Mouse (Mus musculus) intestine, embryonic 15.5 days (tissue): ENCODE data around the gene 3110070M22Rik. TPM values are rescaled to one million over a fixed set of nuclear protein-coding genes. Genes with fewer than 3 reads are reported as not detected.
"Not testable (repeated sequence)": the region's sequence is repeated elsewhere in the genome, so short reads cannot be mapped to it uniquely, and the experiment has no call there.

ENCODE experiments used
- ATAC-seq: fragments of 200-750 bp; cut with Nextera tagmentation; 2 replicates; pipeline ENCODE4 v1.8.0; 2017; ENCODE audit warnings: moderate TSS enrichment, moderate library complexity
- H3K27ac ChIP-seq: fragments of 300-500 bp; sonication (generic); 2 replicates; pipeline ENCODE4 v1.5.1; 2015; ENCODE audit warnings: mild to moderate bottlenecking, inconsistent platforms
- H3K27me3 ChIP-seq: fragments of 300-500 bp; sonication (generic); replicated peaks from 2 replicates; pipeline ENCODE4 v1.6.1; 2015; ENCODE audit warnings: inconsistent platforms
- H3K36me3 ChIP-seq: fragments of 300-500 bp; sonication (generic); 2 replicates; pipeline ENCODE4 v1.6.1; 2015; ENCODE audit warnings: inconsistent platforms
- H3K4me1 ChIP-seq: fragments of 300-500 bp; sonication (generic); replicated peaks from 2 replicates; pipeline ENCODE4 v1.6.1; 2015; ENCODE audit warnings: inconsistent platforms
- H3K4me2 ChIP-seq: fragments of 300-500 bp; sonication (generic); replicated peaks from 2 replicates; pipeline ENCODE4 v1.6.1; 2015; ENCODE audit warnings: mild to moderate bottlenecking, inconsistent platforms
- H3K4me3 ChIP-seq: fragments of 300-500 bp; sonication (generic); replicated peaks from 2 replicates; pipeline ENCODE4 v1.5.1; 2015; ENCODE audit warnings: inconsistent platforms
- H3K9ac ChIP-seq: fragments of 300-500 bp; sonication (generic); 2 replicates; pipeline ENCODE4 v1.6.1; 2015; ENCODE audit warnings: inconsistent platforms
- H3K9me3 ChIP-seq: fragments of 300-500 bp; sonication (generic); 2 replicates; pipeline ENCODE4 v1.6.1; 2016; ENCODE audit warnings: inconsistent platforms
- WGBS: fragments of 180-500 bp; shearing (Covaris S2); methylation state at CpG from one replicate; pipeline ENCODE4 v1.1.7; 2015; 5-methylcytosine and 5-hydroxymethylcytosine counted together
- polyA plus RNA-seq: library from polyadenylated mRNA; unstranded; fragments of >200 nt; fragmentation: Nextera tagmentation; extraction: Ambion mirVana; gene quantifications from 2 replicates; pipeline ENCODE4 v1.2.1, GENCODE M21; 2015

Gene 3110070M22Rik
- polyA plus RNA-seq: 1.3 and 1.7 TPM in 2 replicates

GRCm38 (mm10) chr13:119487880-119488580, at the start of gene 3110070M22Rik, which contains the start of gene Tmem267:
Gene 3110070M22Rik (minus strand): TSS chr13:119488383.
Gene Tmem267 (plus strand): TSS chr13:119488039.
- Histone ChIP-seq H3K9me3 (peaks cover 4% of the 10 kb centered on the region), H3K27ac (no peak within 1 kb of the TSS), H3K36me3 (peaks cover 6% of the 10 kb centered on the region), H3K4me3 (no peak within 1 kb of the TSS), H3K9ac (peak within 1 kb of the TSS; percentile 9; the same call in 1 of the 2 replicates), H3K4me2 (peak within 1 kb of the TSS; percentile 26), H3K27me3 (no peaks in the 10 kb centered on the region), H3K4me1 (no peaks in the 10 kb centered on the region)
- ATAC-seq: no peak
- 71% methylated on average over 87 of the region's 87 CpGs for WGBS

GRCm38 (mm10) chr13:119494938-119495337, 6.8 kb upstream of the 3110070M22Rik start:
- H3K36me3 ChIP-seq, H3K9me3 ChIP-seq, H3K27ac ChIP-seq, H3K9ac ChIP-seq, H3K4me1 ChIP-seq, H3K4me2 ChIP-seq, H3K4me3 ChIP-seq, H3K27me3 ChIP-seq: not testable (repeated sequence)
- peak; percentile 37 for ATAC-seq
- WGBS: 96% methylated on average over 12 of the region's 22 CpGs

GRCm38 (mm10) chr13:119492083-119492482, 3.9 kb upstream of the 3110070M22Rik start:
- not testable (repeated sequence) for H3K9ac ChIP-seq, H3K27ac ChIP-seq, H3K9me3 ChIP-seq, H3K4me3 ChIP-seq, H3K36me3 ChIP-seq, ATAC-seq, H3K4me2 ChIP-seq, H3K4me1 ChIP-seq, H3K27me3 ChIP-seq
- 91% methylated on average over 10 of the region's 10 CpGs for WGBS

- no peak overlapping the region for H3K9ac ChIP-seq
- no peaks in the 10 kb centered on the region for H3K27me3 ChIP-seq
- peaks cover 4% of the 10 kb centered on the region for H3K9me3 ChIP-seq
- no peak overlapping the region for H3K4me3 ChIP-seq
- no peak for ATAC-seq
- H3K27ac ChIP-seq: no peak overlapping the region
- no peaks in the 10 kb centered on the region for H3K4me1 ChIP-seq
- WGBS: 55% methylated on average over 7 of the region's 7 CpGs
- H3K36me3 ChIP-seq: peaks cover 6% of the 10 kb centered on the region
- peak overlapping the region; percentile 26 for H3K4me2 ChIP-seq
These were observed 829 bp downstream of the 3110070M22Rik start for GRCm38 (mm10) chr13:119487354-119487753.

- WGBS: 81% methylated on average over 2 of the region's 2 CpGs
- H3K4me2 ChIP-seq: no peak overlapping the region
- H3K4me3 ChIP-seq: no peak overlapping the region
- no peaks in the 10 kb centered on the region for H3K4me1 ChIP-seq
- ATAC-seq: peak; percentile 66; the same call in 1 of the 2 replicates
- H3K27ac ChIP-seq: no peak overlapping the region
- H3K36me3 ChIP-seq: peaks cover 19% of the 10 kb centered on the region
- H3K9ac ChIP-seq: no peak overlapping the region
- no peaks in the 10 kb centered on the region for H3K9me3 ChIP-seq
- H3K27me3 ChIP-seq: no peaks in the 10 kb centered on the region
These were observed 10.4 kb downstream of the 3110070M22Rik start for GRCm38 (mm10) chr13:119477789-119478188.

- Histone ChIP-seq H3K27ac (no peak overlapping the region), H3K4me3 (no peak overlapping the region), H3K9ac (no peak overlapping the region), H3K36me3 (peaks cover 23% of the 10 kb centered on the region), H3K4me1 (no peaks in the 10 kb centered on the region), H3K27me3 (no peaks in the 10 kb centered on the region), H3K9me3 (no peaks in the 10 kb centered on the region), H3K4me2 (no peak overlapping the region)
- no peak for ATAC-seq
- 93% methylated on average over 9 of the region's 9 CpGs for WGBS
These were observed 11.6 kb downstream of the 3110070M22Rik start for GRCm38 (mm10) chr13:119476631-119477030.

- peaks cover 10% of the 10 kb centered on the region; the same call in 1 of the 2 replicates for H3K36me3 ChIP-seq
- H3K4me2 ChIP-seq: peak within 1 kb of the TSS; percentile 68
- H3K4me3 ChIP-seq: peak within 1 kb of the TSS; percentile 66
- peak within 1 kb of the TSS; percentile 53; the same call in 1 of the 2 replicates for H3K27ac ChIP-seq
- peaks cover 5% of the 10 kb centered on the region; the same call in 1 of the 2 replicates for H3K4me1 ChIP-seq
- ATAC-seq: peak; percentile 99
- H3K9me3 ChIP-seq: no peaks in the 10 kb centered on the region
- H3K27me3 ChIP-seq: no peaks in the 10 kb centered on the region
- peak within 1 kb of the TSS; percentile 68 for H3K9ac ChIP-seq
- 6% methylated on average over 57 of the region's 57 CpGs for WGBS
These were observed 25.3 kb downstream of the 3110070M22Rik start, which contains the start of gene 4833420G17Rik for GRCm38 (mm10) chr13:119462596-119463560. Gene 4833420G17Rik (plus strand): TSS chr13:119462768.

- Histone ChIP-seq H3K4me2 (peak overlapping the region; percentile 49), H3K27me3 (no peaks in the 10 kb centered on the region), H3K4me3 (peak overlapping the region; percentile 66), H3K9ac (peak overlapping the region; percentile 68), H3K9me3 (no peaks in the 10 kb centered on the region), H3K27ac (peak overlapping the region; percentile 53; the same call in 1 of the 2 replicates), H3K36me3 (peaks cover 8% of the 10 kb centered on the region; the same call in 1 of the 2 replicates), H3K4me1 (peaks cover 5% of the 10 kb centered on the region; the same call in 1 of the 2 replicates)
- peak; percentile 72 for ATAC-seq
- 9% methylated on average over 10 of the region's 10 CpGs for WGBS
These were observed 26.1 kb downstream of the 3110070M22Rik start for GRCm38 (mm10) chr13:119461900-119462595.

- peaks cover 10% of the 10 kb centered on the region; the same call in 1 of the 2 replicates for H3K36me3 ChIP-seq
- ATAC-seq: no peak
- WGBS: 93% methylated on average over 7 of the region's 7 CpGs
- no peaks in the 10 kb centered on the region for H3K27me3 ChIP-seq
- H3K9me3 ChIP-seq: no peaks in the 10 kb centered on the region
- no peaks in the 10 kb centered on the region for H3K4me1 ChIP-seq
- H3K9ac ChIP-seq: no peak overlapping the region
- no peak overlapping the region for H3K27ac ChIP-seq
- no peak overlapping the region for H3K4me2 ChIP-seq
- H3K4me3 ChIP-seq: no peak overlapping the region
These were observed 31.8 kb downstream of the 3110070M22Rik start for GRCm38 (mm10) chr13:119456342-119456741.

- peaks cover 18% of the 10 kb centered on the region for H3K36me3 ChIP-seq
These were observed 33.1 kb downstream of the 3110070M22Rik start for GRCm38 (mm10) chr13:119455082-119455481.

GRCm38 (mm10) chr13:119453563-119453962, 34.6 kb downstream of the 3110070M22Rik start:
- WGBS: 92% methylated on average over 4 of the region's 4 CpGs
- no peak overlapping the region for H3K9ac ChIP-seq

More at GRCm38 (mm10) chr13:119455082-119455481, 33.1 kb downstream of the 3110070M22Rik start:
- Histone ChIP-seq H3K27ac (no peak overlapping the region), H3K27me3 (no peaks in the 10 kb centered on the region), H3K4me2 (no peak overlapping the region), H3K9ac (no peak overlapping the region), H3K4me3 (no peak overlapping the region), H3K9me3 (no peaks in the 10 kb centered on the region), H3K4me1 (no peaks in the 10 kb centered on the region)
- no peak for ATAC-seq

More at GRCm38 (mm10) chr13:119453563-119453962, 34.6 kb downstream of the 3110070M22Rik start:
- Histone ChIP-seq H3K27ac (no peak overlapping the region), H3K9me3 (no peaks in the 10 kb centered on the region), H3K4me2 (no peak overlapping the region), H3K27me3 (no peaks in the 10 kb centered on the region), H3K4me3 (no peak overlapping the region), H3K4me1 (no peaks in the 10 kb centered on the region), H3K36me3 (peaks cover 20% of the 10 kb centered on the region)
- ATAC-seq: no peak
